Mouse (Mus musculus): ENCODE results near the gene Cyp2j12. TPM values are rescaled to one million over a fixed set of nuclear protein-coding genes. Genes with fewer than 3 reads are reported as not detected.
"Not testable (repeated sequence)": the region's sequence is repeated elsewhere in the genome, so short reads cannot be mapped to it uniquely, and the experiment has no call there.

The Cyp2j12 gene
- polyA plus RNA-seq (2012; rRNA removed), result not detected in 2 replicates

GRCm38 (mm10) chr4:96140732-96141467 is at the start of gene Cyp2j12:
TSS of gene Cyp2j12 (minus strand) at chr4:96141152.
- peak; percentile 59 for DNase-seq (ENCODE audit: low read depth)

- not testable (repeated sequence) for DNase-seq (ENCODE audit: low read depth)
Observed at GRCm38 (mm10) chr4:96189321-96189720, 48.4 kb upstream of the Cyp2j12 start.

GRCm38 (mm10) chr4:96188671-96189070 is 47.7 kb upstream of the Cyp2j12 start:
- not testable (repeated sequence) for DNase-seq (ENCODE audit: low read depth)

- DNase-seq (ENCODE audit: low read depth), result not testable (repeated sequence)
Observed at GRCm38 (mm10) chr4:96188146-96188545, 47.2 kb upstream of the Cyp2j12 start.

DNA sequence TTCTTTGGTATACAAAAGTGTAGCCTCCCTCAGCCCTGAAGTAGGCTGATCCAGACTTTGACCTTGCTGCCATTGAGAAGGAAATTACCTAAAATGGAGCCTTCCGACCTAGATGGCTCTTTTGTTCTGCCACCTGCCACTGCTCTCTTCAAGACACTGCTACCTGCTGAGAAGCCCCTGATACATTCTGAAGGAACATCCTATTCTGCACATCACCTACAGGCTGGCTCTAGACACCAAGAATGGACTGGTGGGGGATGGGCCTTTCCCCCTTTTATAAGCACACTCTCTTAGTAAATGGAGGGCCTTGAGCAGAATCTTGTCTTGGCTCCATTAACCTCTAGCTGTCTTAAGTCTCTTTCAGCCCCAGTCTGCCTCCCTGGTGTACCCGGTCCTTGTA is 43.8 kb upstream of the Cyp2j12 start:
- not testable (repeated sequence) for DNase-seq (ENCODE audit: low read depth)

GRCm38 (mm10) chr4:96162839-96163238 is 21.9 kb upstream of the Cyp2j12 start:
- DNase-seq (ENCODE audit: low read depth), result peak; percentile 60

DNA sequence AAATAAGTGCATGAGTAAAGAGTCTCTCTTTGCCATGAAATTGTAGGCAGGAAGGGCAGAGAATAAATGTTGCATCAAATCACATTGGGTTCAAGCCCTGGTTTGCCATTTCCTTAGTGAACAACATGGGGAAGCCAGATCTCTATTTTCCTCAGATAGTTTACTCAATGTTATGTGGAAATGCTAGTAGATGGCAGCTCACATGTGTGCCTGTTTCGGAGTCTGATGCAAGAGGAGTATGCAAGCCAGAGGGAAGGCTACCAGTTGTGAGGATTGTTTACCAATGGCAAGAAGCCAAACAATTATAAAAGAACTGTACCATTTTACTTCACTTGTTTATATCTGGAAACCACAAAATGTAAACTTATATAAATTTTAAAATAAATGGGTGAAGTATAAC is 20.6 kb upstream of the Cyp2j12 start:
- DNase-seq (ENCODE audit: low read depth), result peak; percentile 65

- peak; percentile 74 for DNase-seq (ENCODE audit: low read depth)
Observed at GRCm38 (mm10) chr4:96139226-96139625, 1.7 kb downstream of the Cyp2j12 start.

DNA sequence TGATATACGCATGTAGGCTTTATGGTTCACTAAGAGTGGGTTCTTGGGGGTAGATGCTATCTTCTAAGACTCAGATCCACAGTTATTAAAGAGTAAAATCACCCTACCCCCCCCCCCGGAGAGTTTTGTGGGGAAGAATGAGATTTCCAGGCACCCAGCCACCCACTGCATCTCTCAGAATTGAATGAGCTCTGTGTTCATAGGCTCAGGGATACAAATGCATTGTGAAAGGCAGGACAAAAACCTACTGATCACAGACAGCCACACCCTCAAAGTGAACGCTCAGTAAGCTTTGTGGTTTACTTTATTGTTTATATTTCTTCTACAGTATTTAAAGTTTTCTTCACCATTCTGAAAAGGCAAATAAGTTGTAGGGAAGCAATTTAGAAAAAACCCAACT is 6.7 kb downstream of the Cyp2j12 start:
- DNase-seq (ENCODE audit: low read depth), result no peak

DNA sequence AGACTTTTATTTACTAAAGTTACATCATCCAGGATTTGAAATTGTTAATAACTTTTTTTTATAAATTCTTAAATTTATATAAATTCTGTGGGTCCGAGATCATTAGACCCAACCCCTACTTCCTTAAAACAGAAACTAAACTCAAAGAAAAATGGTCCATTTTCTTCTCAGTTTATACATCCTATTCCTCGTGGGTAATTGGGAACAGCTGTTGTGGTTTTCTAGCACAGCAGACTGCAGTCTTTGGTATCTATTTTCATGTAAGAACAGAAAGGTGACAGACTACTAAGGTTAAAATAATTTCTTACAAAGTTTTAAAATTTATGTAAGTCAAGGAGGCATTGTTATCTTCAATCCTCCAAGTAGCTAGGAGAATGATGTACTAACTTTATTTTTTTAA is 44.1 kb downstream of the Cyp2j12 start:
- DNase-seq (ENCODE audit: low read depth), result no peak

DNA sequence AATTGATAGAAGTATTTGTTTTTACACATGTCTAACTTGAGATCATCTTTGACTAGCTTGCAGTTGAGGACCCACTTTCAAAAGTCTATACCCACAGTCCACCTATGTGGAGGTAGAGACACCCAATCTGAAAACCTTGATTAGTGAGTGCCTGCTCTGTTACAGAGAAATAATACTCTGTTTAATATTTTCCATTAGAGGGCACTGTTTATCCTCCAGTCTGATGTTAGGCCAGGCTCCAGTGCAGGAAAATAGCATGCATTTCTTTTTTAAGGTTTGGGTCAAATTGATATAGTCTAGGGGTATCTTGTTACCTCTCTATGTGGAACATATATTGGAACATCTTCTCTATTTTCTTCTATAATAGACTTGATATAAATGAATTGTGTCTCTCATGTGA is 49.1 kb downstream of the Cyp2j12 start:
- no peak for DNase-seq (ENCODE audit: low read depth)

- DNase-seq (ENCODE audit: low read depth), result not testable (repeated sequence)
Observed at GRCm38 (mm10) chr4:96089356-96090048, 51.5 kb downstream of the Cyp2j12 start.

DNA sequence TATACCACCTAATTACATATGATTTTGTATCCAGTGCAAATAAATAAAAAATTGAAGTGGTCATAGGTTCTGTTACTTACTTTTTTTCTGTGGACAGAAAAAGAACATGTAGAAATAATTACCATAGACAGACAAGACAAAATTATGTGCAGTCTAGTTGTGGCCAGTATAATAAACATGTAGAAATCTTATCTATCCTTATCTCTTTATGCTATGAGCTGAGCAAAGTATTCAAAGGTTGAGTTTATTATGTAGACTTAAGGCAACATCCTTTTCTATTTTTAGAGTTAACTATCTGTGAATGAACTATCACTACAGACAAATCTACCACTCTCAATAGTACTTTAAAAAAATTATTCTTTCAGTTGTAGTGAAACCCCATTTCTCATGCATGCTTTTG is 62.6 kb downstream of the Cyp2j12 start:
- no peak for DNase-seq (ENCODE audit: low read depth)

- DNase-seq (ENCODE audit: low read depth), result no peak
Observed at GRCm38 (mm10) chr4:96077261-96078125, 63.5 kb downstream of the Cyp2j12 start, which contains the start of gene Cyp2j13. TSS of gene Cyp2j13 (minus strand) at chr4:96077546.

DNA sequence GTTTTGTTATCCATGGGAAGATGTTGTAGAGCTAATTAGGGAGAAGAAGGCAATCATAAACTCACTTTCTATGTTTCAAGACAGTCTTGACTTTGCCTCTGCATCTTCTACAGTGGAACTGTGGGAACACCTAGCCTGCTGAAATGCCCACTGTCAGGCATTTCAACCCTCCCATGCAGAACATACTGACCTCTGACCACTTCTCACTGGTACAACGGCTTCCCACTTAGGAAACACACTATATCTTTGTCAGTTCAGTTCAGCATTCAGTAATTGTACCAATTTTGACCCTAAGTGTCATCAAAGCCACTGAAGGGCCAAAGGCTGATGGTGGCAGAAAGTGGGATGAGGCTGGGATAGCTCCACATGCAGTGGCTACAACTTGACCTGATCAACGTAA is 78.9 kb downstream of the Cyp2j12 start:
- no peak for DNase-seq (ENCODE audit: low read depth)

DNA sequence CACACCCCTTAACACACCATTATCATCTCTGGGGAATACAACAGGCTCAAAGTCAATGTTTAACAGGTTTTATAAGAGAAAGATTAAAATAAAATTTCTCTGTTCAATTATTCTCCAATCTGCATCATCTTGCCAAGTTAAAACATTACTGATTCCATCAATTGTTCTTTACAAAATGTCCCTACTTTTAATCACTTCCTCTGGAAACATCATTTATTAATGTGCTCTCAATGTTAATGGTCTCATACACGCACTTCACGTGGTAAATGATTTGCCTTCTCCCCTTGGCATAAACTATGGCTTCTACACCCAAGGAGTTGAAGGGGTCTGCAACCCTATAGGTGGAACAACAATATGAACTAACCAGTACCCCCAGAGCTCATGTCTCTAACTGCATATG is 80.8 kb downstream of the Cyp2j12 start:
- DNase-seq (ENCODE audit: low read depth), result no peak

Other genes with a start within 250 kb of the Cyp2j12 start
- gene Hook1, start 173.9 kb downstream of the Cyp2j12 start, polyA plus RNA-seq (2012; rRNA removed), result 10.5 and 11.7 TPM in 2 replicates
- gene Cyp2j13, start 63.6 kb downstream of the Cyp2j12 start, polyA plus RNA-seq (2012; rRNA removed), result 4.6 and 7.1 TPM in 2 replicates
- not detected in 2 replicates for gene Cyp2j7, start 95.5 kb upstream of the Cyp2j12 start, polyA plus RNA-seq (2012; rRNA removed)
- gene Cyp2j11, start 207.5 kb upstream of the Cyp2j12 start, polyA plus RNA-seq (2012; rRNA removed), result 0.81 and 0.82 TPM in 2 replicates

Measured in gonadal fat pad, adult 2 months (tissue).